Mouse (Mus musculus) hindbrain, embryonic 10.5 days (tissue): ENCODE measurements around the gene Lyst. TPM values are rescaled to one million over a fixed set of nuclear protein-coding genes. Genes with fewer than 3 reads are reported as not detected.

ENCODE experiments used
- DNase-seq: peaks from one replicate; pipeline ENCODE4 v3.0.0-alpha.2; 2017; ENCODE audit warnings: low spot score
- H3K27ac ChIP-seq: fragments of 300-500 bp; sonication (generic); 2 replicates; pipeline ENCODE4 v1.5.1; 2016; ENCODE audit warnings: mild to moderate bottlenecking, moderate library complexity
- H3K27me3 ChIP-seq: fragments of 300-500 bp; sonication (generic); 2 replicates; pipeline ENCODE4 v1.6.1; 2016; ENCODE audit warnings: mild to moderate bottlenecking; ENCODE audit not compliant: poor library complexity, insufficient read depth, severe bottlenecking
- H3K36me3 ChIP-seq: fragments of 300-500 bp; sonication (generic); 2 replicates; pipeline ENCODE4 v1.6.1; 2016; ENCODE audit warnings: mild to moderate bottlenecking, moderate library complexity
- H3K4me1 ChIP-seq: fragments of 300-500 bp; sonication (generic); replicated peaks from 2 replicates; pipeline ENCODE4 v1.6.1; 2016; ENCODE audit warnings: mild to moderate bottlenecking
- H3K4me3 ChIP-seq: fragments of 300-500 bp; sonication (generic); 2 replicates; pipeline ENCODE4 v1.5.1; 2016; ENCODE audit warnings: mild to moderate bottlenecking, moderate library complexity
- H3K9me3 ChIP-seq: fragments of 300-500 bp; sonication (generic); 2 replicates; pipeline ENCODE4 v1.6.1; 2016; ENCODE audit warnings: mild to moderate bottlenecking, moderate library complexity
- WGBS: fragments of 180-500 bp; shearing (Covaris S2); methylation state at CpG from one replicate; pipeline ENCODE4 v1.1.7; 2016; 5-methylcytosine and 5-hydroxymethylcytosine counted together
- polyA plus RNA-seq: library from polyadenylated mRNA; unstranded; fragments of >200 nt; fragmentation: Nextera tagmentation; extraction: Ambion mirVana; gene quantifications from 2 replicates; pipeline ENCODE4 v1.2.1, GENCODE M21; 2016

The Lyst gene
- polyA plus RNA-seq, 1 experiment from 2014 or later: 3.3 TPM

DNA sequence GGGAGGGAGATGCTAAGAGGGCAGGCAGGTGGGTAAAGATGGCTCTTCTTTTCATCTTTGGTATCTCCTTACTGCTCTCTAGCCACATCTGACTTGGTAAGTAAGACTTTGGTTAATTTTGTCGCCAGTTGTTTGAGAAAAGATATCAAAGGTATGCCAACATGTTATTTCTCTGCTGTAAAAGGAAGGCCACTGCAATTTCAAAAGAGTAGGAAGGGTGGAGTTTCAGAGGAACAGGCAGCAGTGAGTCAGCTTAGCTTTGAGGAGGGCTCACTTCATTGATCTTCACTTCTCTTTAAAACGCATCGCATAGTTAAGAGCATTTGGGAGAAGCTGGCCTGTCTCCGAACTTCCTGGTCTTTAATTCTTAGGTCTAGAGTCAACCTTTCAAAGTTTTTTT lies 8.2 kb upstream of the Lyst start:
- Histone ChIP-seq H3K4me3 (no peak overlapping the region), H3K27me3 (no peaks in the 10 kb centered on the region), H3K4me1 (no peaks in the 10 kb centered on the region), H3K9me3 (no peaks in the 10 kb centered on the region), H3K36me3 (no peaks in the 10 kb centered on the region), H3K27ac (no peak overlapping the region)
- no peak for DNase-seq
- WGBS: 78% methylated on average over 4 of the region's 4 CpGs

DNA sequence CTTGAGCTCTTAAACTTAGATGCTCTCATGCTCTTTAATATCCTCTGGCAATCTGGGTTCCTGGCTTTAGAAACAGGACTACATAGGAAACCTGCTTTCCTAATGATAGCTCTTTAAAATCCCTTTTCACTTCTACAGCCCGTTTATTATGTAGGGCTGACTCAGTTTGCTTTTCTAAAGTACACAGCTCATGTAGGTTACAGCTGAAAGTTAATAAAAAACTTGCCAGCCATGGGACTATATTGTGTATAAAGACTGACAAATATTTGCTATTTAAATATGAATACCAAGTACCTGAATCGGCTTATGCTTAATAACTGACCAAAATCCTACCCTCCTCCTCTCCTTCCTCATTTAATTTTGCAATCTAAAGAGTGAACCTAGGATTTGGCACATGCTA lies 6.7 kb upstream of the Lyst start:
- Histone ChIP-seq H3K4me3 (no peak overlapping the region), H3K27ac (no peak overlapping the region), H3K36me3 (no peaks in the 10 kb centered on the region), H3K9me3 (no peaks in the 10 kb centered on the region), H3K27me3 (no peaks in the 10 kb centered on the region), H3K4me1 (no peaks in the 10 kb centered on the region)
- no peak for DNase-seq
- 75% methylated on average over 2 of the region's 2 CpGs for WGBS

DNA sequence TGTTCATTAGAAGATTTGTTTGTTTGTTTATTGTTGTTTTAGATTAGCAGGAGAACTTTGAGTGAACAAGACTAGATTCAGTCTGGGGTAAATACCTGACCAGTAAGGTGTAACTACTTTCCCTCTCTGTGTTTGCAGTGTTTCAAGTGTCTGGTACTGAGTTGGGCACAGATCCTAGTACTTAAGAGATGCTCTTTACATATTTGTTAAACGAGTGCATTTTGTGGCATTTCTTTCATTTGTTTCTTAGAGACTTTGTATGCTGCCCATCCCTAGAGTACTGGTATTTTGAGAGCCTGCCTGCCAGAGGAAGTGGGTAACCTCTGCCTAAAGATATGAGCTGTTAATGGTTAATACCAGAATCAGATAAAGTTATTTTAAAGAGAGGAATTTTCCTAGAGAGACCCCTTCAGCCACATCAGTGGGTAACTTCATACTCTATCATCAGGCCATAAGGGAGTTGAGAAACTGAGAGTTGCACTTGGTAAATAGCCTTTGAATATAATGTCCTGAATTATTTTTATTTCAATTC lies 2.5 kb upstream of the Lyst start:
- H3K4me3 ChIP-seq: no peak overlapping the region
- H3K4me1 ChIP-seq: peaks cover 5% of the 10 kb centered on the region
- no peak for DNase-seq
- 68% methylated on average over 1 of the region's 1 CpGs for WGBS
- H3K9me3 ChIP-seq: no peaks in the 10 kb centered on the region
- H3K36me3 ChIP-seq: no peaks in the 10 kb centered on the region
- H3K27ac ChIP-seq: no peak overlapping the region
- H3K27me3 ChIP-seq: no peaks in the 10 kb centered on the region

DNA sequence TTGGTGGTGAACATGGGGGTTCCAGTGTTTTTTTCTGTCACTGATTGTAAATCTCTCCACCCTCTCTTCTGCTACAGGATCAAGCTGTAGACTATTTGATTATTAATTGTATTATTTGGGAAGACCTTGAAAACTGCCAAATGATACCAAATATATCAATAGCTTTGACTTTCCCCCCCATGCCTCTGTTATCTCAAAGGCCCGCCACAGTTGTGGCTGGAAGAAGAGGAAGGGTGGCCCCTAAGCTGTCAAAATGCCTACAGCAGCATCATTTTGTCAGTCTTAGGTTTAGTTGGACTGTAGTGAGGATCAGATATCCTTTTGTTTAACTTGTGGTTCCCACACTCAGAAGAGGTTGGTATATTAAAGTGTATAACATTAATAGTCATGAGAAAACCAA lies 1.7 kb upstream of the Lyst start:
- Histone ChIP-seq H3K4me1 (peaks cover 5% of the 10 kb centered on the region), H3K27me3 (no peaks in the 10 kb centered on the region), H3K4me3 (no peak overlapping the region), H3K27ac (no peak overlapping the region), H3K36me3 (no peaks in the 10 kb centered on the region), H3K9me3 (no peaks in the 10 kb centered on the region)
- WGBS: 75% methylated on average over 1 of the region's 1 CpGs
- DNase-seq: no peak

DNA sequence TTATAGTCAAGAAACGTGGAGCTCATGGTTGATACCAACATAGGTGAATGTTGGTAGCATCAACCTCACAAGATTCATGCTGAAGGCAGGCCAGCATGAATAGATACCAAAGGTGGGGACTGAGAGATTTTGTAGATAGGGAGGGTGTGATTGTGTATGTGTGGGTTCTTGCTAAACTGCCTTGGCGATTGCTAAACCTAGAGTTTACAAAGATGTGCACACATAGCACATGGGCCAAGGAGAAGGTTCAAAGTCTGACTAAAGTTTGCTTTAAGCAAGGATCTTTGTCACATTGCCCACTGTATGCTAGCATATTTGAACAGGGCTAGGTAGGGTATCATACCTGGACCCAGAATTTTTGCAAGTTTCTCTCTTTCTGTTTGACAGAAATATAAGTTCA lies 1.2 kb upstream of the Lyst start:
- no peaks in the 10 kb centered on the region for H3K36me3 ChIP-seq
- no peak overlapping the region for H3K27ac ChIP-seq
- H3K4me3 ChIP-seq: no peak overlapping the region
- peaks cover 5% of the 10 kb centered on the region for H3K4me1 ChIP-seq
- no peak for DNase-seq
- H3K27me3 ChIP-seq: no peaks in the 10 kb centered on the region
- no peaks in the 10 kb centered on the region for H3K9me3 ChIP-seq
- 86% methylated on average over 2 of the region's 2 CpGs for WGBS

DNA sequence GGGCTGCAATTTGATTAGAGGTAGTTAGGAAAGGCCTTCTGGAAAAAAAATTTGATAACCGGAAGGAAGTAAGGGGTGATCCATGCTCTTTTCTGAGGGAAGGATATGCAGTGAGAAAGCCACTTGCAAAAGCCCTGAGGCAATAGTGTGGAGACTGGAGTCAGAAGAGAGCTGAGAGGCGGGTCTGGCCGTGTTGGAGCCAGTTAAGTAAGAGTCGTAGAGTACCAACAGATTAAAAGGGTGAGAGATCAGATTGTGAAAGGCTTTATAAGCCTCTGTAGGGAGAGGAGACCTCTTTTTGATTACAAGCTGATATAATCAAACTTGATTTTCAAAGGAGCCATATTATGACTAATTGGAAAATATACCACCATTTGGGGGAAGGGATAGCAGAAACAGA lies 1.7 kb downstream of the Lyst start:
- Histone ChIP-seq H3K4me1 (peaks cover 5% of the 10 kb centered on the region), H3K36me3 (no peaks in the 10 kb centered on the region), H3K4me3 (no peak overlapping the region), H3K27ac (no peak overlapping the region), H3K9me3 (no peaks in the 10 kb centered on the region), H3K27me3 (no peaks in the 10 kb centered on the region)
- 67% methylated on average over 4 of the region's 4 CpGs for WGBS
- no peak for DNase-seq

- DNase-seq: no peak
- WGBS: 89% methylated on average over 7 of the region's 7 CpGs
- no peak overlapping the region for H3K27ac ChIP-seq
- no peak overlapping the region for H3K4me3 ChIP-seq
- H3K4me1 ChIP-seq: no peaks in the 10 kb centered on the region
- no peaks in the 10 kb centered on the region for H3K9me3 ChIP-seq
- H3K36me3 ChIP-seq: no peaks in the 10 kb centered on the region
- no peaks in the 10 kb centered on the region for H3K27me3 ChIP-seq
Measured at GRCm38 (mm10) chr13:13596424-13597044, 6.3 kb downstream of the Lyst start.

DNA sequence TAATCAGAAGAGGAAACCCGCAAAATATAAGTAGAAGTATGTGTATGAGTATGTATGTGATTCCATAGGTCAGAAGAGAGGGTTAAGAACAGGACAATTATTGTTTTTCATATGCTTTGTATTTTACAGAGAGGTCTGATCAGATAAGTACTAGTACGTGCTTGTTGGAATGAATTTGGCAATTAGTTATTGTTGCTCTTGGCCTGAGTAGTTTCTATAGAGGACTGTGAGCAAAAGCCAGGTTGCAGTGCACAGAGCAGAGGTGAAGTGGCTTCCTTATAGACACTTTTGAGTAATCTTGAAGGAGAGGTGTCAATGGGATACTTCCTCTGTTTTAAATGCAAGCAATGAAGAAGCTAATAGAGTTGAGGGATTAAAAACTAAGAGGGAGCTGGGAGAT lies 7.7 kb downstream of the Lyst start:
- Histone ChIP-seq H3K9me3 (no peaks in the 10 kb centered on the region), H3K4me3 (no peak overlapping the region), H3K27me3 (no peaks in the 10 kb centered on the region), H3K36me3 (no peaks in the 10 kb centered on the region), H3K4me1 (no peaks in the 10 kb centered on the region), H3K27ac (no peak overlapping the region)
- DNase-seq: no peak
- 87% methylated on average over 2 of the region's 2 CpGs for WGBS

GRCm38 (mm10) chr13:13601407-13601806 lies 11.2 kb downstream of the Lyst start:
- DNase-seq: no peak
- H3K4me1 ChIP-seq: no peaks in the 10 kb centered on the region
- no peaks in the 10 kb centered on the region for H3K36me3 ChIP-seq
- H3K9me3 ChIP-seq: no peaks in the 10 kb centered on the region
- 95% methylated on average over 2 of the region's 2 CpGs for WGBS
- no peak overlapping the region for H3K27ac ChIP-seq
- no peaks in the 10 kb centered on the region for H3K27me3 ChIP-seq
- H3K4me3 ChIP-seq: no peak overlapping the region

DNA sequence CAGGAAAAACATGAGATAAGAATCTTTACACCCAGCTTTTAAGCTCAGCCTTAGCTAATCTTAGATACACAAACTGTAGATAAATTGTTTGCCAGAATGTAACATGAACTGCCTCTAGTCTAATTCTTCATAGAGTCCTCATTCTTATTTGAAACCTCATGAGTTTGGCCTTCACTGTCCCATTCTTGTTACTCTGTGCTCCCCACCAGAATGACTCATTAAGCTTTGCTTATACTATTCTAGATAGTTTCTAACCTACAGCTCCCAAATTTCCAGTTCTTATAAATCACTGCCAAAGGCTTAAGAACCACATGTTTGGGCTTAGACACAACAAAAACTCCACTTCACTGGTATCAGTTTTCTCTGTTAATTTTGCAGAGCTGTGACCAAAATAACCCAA lies 16.0 kb downstream of the Lyst start:
- no peaks in the 10 kb centered on the region for H3K4me1 ChIP-seq
- H3K36me3 ChIP-seq: no peaks in the 10 kb centered on the region
- DNase-seq: no peak
- H3K27ac ChIP-seq: no peak overlapping the region
- no peaks in the 10 kb centered on the region for H3K27me3 ChIP-seq
- no peaks in the 10 kb centered on the region for H3K9me3 ChIP-seq
- no peak overlapping the region for H3K4me3 ChIP-seq

- Histone ChIP-seq H3K36me3 (no peaks in the 10 kb centered on the region), H3K4me3 (no peak overlapping the region), H3K9me3 (no peaks in the 10 kb centered on the region), H3K27me3 (no peaks in the 10 kb centered on the region), H3K4me1 (no peaks in the 10 kb centered on the region), H3K27ac (no peak overlapping the region)
- 75% methylated on average over 1 of the region's 1 CpGs for WGBS
- DNase-seq: no peak
Measured at GRCm38 (mm10) chr13:13608311-13608710, 18.1 kb downstream of the Lyst start.

GRCm38 (mm10) chr13:13609655-13610054 lies 19.5 kb downstream of the Lyst start:
- H3K4me1 ChIP-seq: no peaks in the 10 kb centered on the region
- WGBS: 88% methylated on average over 2 of the region's 2 CpGs
- no peak overlapping the region for H3K4me3 ChIP-seq
- H3K27ac ChIP-seq: no peak overlapping the region
- no peaks in the 10 kb centered on the region for H3K27me3 ChIP-seq
- no peaks in the 10 kb centered on the region for H3K36me3 ChIP-seq
- no peak for DNase-seq
- H3K9me3 ChIP-seq: no peaks in the 10 kb centered on the region

GRCm38 (mm10) chr13:13612882-13613281 lies 22.7 kb downstream of the Lyst start:
- H3K27me3 ChIP-seq: no peaks in the 10 kb centered on the region
- no peaks in the 10 kb centered on the region for H3K4me1 ChIP-seq
- no peak overlapping the region for H3K4me3 ChIP-seq
- WGBS: 74% methylated on average over 1 of the region's 1 CpGs
- H3K27ac ChIP-seq: no peak overlapping the region
- peaks cover 9% of the 10 kb centered on the region for H3K36me3 ChIP-seq
- no peaks in the 10 kb centered on the region for H3K9me3 ChIP-seq
- DNase-seq: no peak

- no peak overlapping the region for H3K4me3 ChIP-seq
- H3K27ac ChIP-seq: no peak overlapping the region
- DNase-seq: no peak
- peaks cover 9% of the 10 kb centered on the region for H3K36me3 ChIP-seq
- 93% methylated on average over 4 of the region's 4 CpGs for WGBS
- no peaks in the 10 kb centered on the region for H3K9me3 ChIP-seq
- no peaks in the 10 kb centered on the region for H3K4me1 ChIP-seq
- no peaks in the 10 kb centered on the region for H3K27me3 ChIP-seq
Measured at GRCm38 (mm10) chr13:13614235-13614634, 24.0 kb downstream of the Lyst start.
